Mouse (Mus musculus): ENCODE results near the gene Gm8947. TPM values are rescaled to one million over a fixed set of nuclear protein-coding genes. Genes with fewer than 3 reads are reported as not detected.
"Not testable (repeated sequence)": the region's sequence is repeated elsewhere in the genome, so short reads cannot be mapped to it uniquely, and the experiment has no call there.

Gm8947 gene
- polyA plus RNA-seq, 1 experiment from 2014 or later = not detected

DNA sequence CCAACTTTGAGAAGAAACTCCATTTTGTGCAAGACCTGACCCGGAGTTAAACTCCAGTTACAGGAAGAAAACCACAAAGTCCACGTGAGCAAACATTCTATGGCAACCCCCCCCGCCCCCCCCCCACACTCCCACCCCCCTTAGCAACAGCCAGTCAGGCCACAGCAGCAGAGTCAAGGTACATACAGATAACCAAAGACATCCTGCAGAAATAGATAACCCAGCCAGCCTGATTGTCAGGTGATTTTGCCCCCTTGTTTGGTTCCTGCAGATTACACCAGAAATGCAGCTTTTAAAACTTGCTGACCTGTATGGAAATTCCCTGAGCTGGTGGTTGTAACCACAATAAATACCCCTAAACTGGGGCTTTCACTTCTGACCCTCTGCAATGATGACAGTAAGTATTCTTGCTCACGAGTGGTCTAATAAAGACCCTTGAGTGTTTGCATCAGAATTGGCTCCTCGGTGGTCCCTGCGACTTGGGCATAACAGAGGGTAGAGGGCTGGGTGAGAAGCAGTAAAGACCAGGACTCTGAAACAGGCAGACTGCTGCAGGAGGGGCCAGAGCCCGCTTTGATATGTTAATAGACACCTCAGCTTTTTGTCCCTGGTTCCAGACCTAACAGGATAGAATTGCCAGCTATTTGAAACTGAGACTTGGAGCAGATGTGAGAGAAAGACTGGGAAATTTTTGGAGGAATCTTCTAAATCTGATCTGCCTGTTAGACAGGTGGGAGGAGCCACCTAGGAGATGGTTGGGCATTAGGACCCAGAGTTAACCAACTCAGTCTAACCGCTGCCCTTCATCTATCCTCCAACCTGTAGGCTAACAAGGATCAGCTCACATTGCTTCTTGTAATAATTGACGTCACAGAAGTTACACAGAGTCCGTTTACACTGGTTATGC lies 14.9 kb upstream of the Gm8947 start:
- Histone ChIP-seq H3K4me3 (ENCODE audit: low read depth, low read length) (peak overlapping the region; percentile 6; the same call in 1 of the 2 replicates), H3K9ac (ENCODE audit: low read depth, low read length) (peak overlapping the region; percentile 15; the same call in 1 of the 2 replicates), H3K36me3 (ENCODE audit: control insufficient read depth, insufficient read depth, low read length) (no peaks in the 10 kb centered on the region), H3K4me2 (replicated peaks; ENCODE audit: low read depth, low read length) (peak overlapping the region; percentile 37), H3K27ac (ENCODE audit: low read depth, low read length) (0 out of 2 replicates have a peak overlapping the region, but pooled peaks have one; percentile 10), H3K4me1 (replicated peaks; ENCODE audit: control insufficient read depth, insufficient read depth, low read length) (peaks cover 3% of the 10 kb centered on the region), H3K27me3 (ENCODE audit: control insufficient read depth, insufficient read depth, low read length) (no peaks in the 10 kb centered on the region), H3K9me3 (ENCODE audit: control insufficient read depth, low read length) (no peaks in the 10 kb centered on the region)
- 4% methylated on average over 10 of the region's 10 CpGs for WGBS
- ATAC-seq (ENCODE audit: low FRiP score) (peak; percentile 75), DNase-seq (ENCODE audit: low spot score) (peak; percentile 51)

DNA sequence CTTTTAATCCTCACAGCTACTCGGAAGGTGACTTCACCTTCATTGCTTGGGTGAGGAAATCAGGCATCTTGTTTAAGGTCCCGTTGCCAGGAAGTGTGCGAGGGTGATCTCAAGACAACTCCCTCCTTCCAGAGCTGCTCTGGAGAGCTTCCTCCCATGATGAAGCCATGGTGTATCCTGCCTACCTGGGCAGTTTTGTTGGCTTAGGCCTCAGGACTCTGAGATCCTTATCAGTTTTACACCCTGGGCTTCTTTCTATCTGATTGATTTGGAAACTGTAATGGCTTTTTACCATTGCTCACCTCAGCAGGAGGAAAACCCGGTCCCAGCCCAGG lies 14.3 kb upstream of the Gm8947 start:
- 0 out of 2 replicates have a peak overlapping the region, but pooled peaks have one; percentile 10 for H3K27ac ChIP-seq (ENCODE audit: low read depth, low read length)
- DNase-seq (ENCODE audit: low spot score) = no peak
- H3K9ac ChIP-seq (ENCODE audit: low read depth, low read length) = peak overlapping the region; percentile 15; the same call in 1 of the 2 replicates

DNA sequence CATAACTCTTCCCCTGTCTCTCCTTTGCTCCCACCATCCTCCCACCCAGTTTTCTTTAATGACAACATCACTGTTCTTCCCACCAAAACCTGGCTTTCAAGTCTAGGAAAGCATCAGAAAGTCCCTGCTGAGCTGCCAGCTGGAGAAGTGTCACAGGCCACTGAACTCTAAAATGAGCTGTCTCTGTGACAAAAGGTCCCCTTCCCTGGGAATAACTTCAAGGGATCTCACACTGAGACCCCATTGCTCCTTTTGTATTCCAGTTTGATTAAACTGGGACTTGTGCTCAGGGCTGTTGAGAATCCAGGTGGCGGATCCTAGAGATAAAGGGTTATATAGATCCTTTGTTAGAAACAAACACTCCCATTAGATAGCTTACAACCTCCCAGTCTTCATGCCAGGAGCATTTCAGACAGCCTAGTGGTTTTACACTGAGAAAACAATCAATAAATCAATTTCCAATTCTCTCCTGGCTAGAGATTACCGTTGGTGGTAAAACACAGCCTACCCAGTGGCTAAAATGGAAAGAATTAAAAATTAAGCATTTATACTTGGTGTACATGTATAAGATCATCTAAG lies 13.6 kb upstream of the Gm8947 start:
- no peak overlapping the region for H3K4me3 ChIP-seq (ENCODE audit: low read depth, low read length)
- H3K4me1 ChIP-seq (replicated peaks; ENCODE audit: control insufficient read depth, insufficient read depth, low read length) = peaks cover 3% of the 10 kb centered on the region
- WGBS = 15% methylated on average over 2 of the region's 2 CpGs
- no peaks in the 10 kb centered on the region for H3K36me3 ChIP-seq (ENCODE audit: control insufficient read depth, insufficient read depth, low read length)
- no peak overlapping the region for H3K4me2 ChIP-seq (replicated peaks; ENCODE audit: low read depth, low read length)
- DNase-seq (ENCODE audit: low spot score) (peak; percentile 37), ATAC-seq (ENCODE audit: low FRiP score) (peak; percentile 79)
- peak overlapping the region; percentile 59; the same call in 1 of the 2 replicates for H3K27ac ChIP-seq (ENCODE audit: low read depth, low read length)
- H3K9ac ChIP-seq (ENCODE audit: low read depth, low read length) = no peak overlapping the region
- H3K27me3 ChIP-seq (ENCODE audit: control insufficient read depth, insufficient read depth, low read length) = no peaks in the 10 kb centered on the region
- no peaks in the 10 kb centered on the region for H3K9me3 ChIP-seq (ENCODE audit: control insufficient read depth, low read length)

More for the DNA sequence above, 14.3 kb upstream of the Gm8947 start:
- Histone ChIP-seq H3K36me3 (ENCODE audit: control insufficient read depth, insufficient read depth, low read length) (no peaks in the 10 kb centered on the region), H3K4me2 (replicated peaks; ENCODE audit: low read depth, low read length) (peak overlapping the region; percentile 37), H3K4me3 (ENCODE audit: low read depth, low read length) (peak overlapping the region; percentile 6; the same call in 1 of the 2 replicates), H3K4me1 (replicated peaks; ENCODE audit: control insufficient read depth, insufficient read depth, low read length) (peaks cover 3% of the 10 kb centered on the region), H3K9me3 (ENCODE audit: control insufficient read depth, low read length) (no peaks in the 10 kb centered on the region), H3K27me3 (ENCODE audit: control insufficient read depth, insufficient read depth, low read length) (no peaks in the 10 kb centered on the region)
- WGBS = 14% methylated on average over 4 of the region's 4 CpGs
- ATAC-seq (ENCODE audit: low FRiP score) = peak; percentile 34; the same call in 1 of the 2 replicates

DNA sequence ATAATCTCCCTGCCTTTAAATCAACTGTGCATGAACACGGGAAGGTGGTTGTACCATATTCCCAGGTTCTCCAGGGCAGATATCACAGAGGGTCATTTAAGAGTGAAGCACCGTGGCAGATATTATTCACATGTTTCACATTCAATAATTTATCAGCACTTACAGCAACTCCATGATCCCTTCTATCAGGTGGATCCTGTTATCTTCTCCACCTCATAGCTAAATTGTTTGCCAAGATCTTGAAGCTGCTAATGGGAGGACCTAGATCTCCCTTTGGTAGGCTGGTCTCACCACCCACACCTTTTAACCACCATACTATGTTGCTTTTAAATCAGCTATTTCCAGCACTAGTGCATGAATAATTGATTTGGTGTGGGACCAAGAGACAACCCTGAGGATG lies 12.0 kb upstream of the Gm8947 start:
- Histone ChIP-seq H3K36me3 (ENCODE audit: control insufficient read depth, insufficient read depth, low read length) (no peaks in the 10 kb centered on the region), H3K4me3 (ENCODE audit: low read depth, low read length) (no peak overlapping the region), H3K4me1 (replicated peaks; ENCODE audit: control insufficient read depth, insufficient read depth, low read length) (peaks cover 3% of the 10 kb centered on the region), H3K9me3 (ENCODE audit: control insufficient read depth, low read length) (no peaks in the 10 kb centered on the region), H3K27ac (ENCODE audit: low read depth, low read length) (no peak overlapping the region), H3K4me2 (replicated peaks; ENCODE audit: low read depth, low read length) (no peak overlapping the region), H3K27me3 (ENCODE audit: control insufficient read depth, insufficient read depth, low read length) (no peaks in the 10 kb centered on the region), H3K9ac (ENCODE audit: low read depth, low read length) (no peak overlapping the region)
- WGBS = 85% methylated on average over 2 of the region's 2 CpGs
- no peak for DNase-seq (ENCODE audit: low spot score)
- ATAC-seq (ENCODE audit: low FRiP score) = no peak

DNA sequence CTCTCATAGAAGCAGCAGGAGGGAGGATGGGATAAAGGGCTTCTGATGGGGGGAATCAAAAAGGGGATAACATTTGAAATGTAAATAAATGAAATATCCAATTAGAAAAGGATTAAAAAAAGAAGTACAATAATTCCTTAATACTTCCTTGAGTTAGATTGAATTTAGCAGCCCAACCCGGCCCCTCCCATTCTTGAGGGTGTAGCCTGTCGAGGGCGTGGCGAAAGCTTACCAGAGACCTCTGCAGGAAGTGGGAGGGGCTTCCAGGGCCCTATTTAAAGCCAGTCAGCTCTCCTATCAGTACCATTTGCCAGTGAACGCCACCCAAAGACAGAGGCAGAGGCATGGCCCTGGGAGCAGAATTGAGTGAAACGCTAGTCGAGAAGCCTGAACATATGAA lies 9.9 kb upstream of the Gm8947 start, which contains the start of gene Gm47985:
Gene Gm47985 (plus strand): TSS at position 272 of the 400 bp plus-strand sequence.
- WGBS = no CpG with 5 or more reads among the region's 7 CpGs

DNA sequence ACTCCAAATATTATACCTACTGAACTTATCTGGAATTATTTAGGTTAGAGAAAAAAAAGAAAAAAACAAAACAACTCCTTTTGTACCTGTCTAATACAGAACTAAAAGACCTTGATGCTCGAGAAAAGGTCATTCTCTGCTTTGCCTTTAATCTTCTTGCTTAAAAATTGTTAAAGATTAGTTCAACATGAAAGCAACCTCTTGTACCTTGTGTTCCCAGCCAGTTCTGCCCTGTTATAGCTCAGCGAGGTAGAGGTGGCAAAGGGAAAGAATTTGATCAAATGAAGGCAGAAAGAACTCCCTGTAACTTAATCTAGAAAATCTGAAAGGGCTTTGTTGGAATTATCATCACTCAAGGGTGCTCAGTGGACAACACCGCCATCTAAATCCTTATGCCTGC lies 6.0 kb upstream of the Gm8947 start:
- H3K4me3 ChIP-seq (ENCODE audit: low read depth, low read length); H3K9me3 ChIP-seq (ENCODE audit: control insufficient read depth, low read length); DNase-seq (ENCODE audit: low spot score); H3K36me3 ChIP-seq (ENCODE audit: control insufficient read depth, insufficient read depth, low read length); H3K9ac ChIP-seq (ENCODE audit: low read depth, low read length); H3K4me2 ChIP-seq (replicated peaks; ENCODE audit: low read depth, low read length); H3K27ac ChIP-seq (ENCODE audit: low read depth, low read length); H3K4me1 ChIP-seq (replicated peaks; ENCODE audit: control insufficient read depth, insufficient read depth, low read length); ATAC-seq (ENCODE audit: low FRiP score); H3K27me3 ChIP-seq (ENCODE audit: control insufficient read depth, insufficient read depth, low read length): not testable (repeated sequence)
- 83% methylated on average over 3 of the region's 3 CpGs for WGBS

More for the DNA sequence above, 9.9 kb upstream of the Gm8947 start, which contains the start of gene Gm47985:
- not testable (repeated sequence) for H3K9ac ChIP-seq (ENCODE audit: low read depth, low read length); H3K4me2 ChIP-seq (replicated peaks; ENCODE audit: low read depth, low read length); H3K36me3 ChIP-seq (ENCODE audit: control insufficient read depth, insufficient read depth, low read length); H3K27ac ChIP-seq (ENCODE audit: low read depth, low read length); H3K4me1 ChIP-seq (replicated peaks; ENCODE audit: control insufficient read depth, insufficient read depth, low read length); DNase-seq (ENCODE audit: low spot score); H3K27me3 ChIP-seq (ENCODE audit: control insufficient read depth, insufficient read depth, low read length); H3K9me3 ChIP-seq (ENCODE audit: control insufficient read depth, low read length); ATAC-seq (ENCODE audit: low FRiP score); H3K4me3 ChIP-seq (ENCODE audit: low read depth, low read length)

DNA sequence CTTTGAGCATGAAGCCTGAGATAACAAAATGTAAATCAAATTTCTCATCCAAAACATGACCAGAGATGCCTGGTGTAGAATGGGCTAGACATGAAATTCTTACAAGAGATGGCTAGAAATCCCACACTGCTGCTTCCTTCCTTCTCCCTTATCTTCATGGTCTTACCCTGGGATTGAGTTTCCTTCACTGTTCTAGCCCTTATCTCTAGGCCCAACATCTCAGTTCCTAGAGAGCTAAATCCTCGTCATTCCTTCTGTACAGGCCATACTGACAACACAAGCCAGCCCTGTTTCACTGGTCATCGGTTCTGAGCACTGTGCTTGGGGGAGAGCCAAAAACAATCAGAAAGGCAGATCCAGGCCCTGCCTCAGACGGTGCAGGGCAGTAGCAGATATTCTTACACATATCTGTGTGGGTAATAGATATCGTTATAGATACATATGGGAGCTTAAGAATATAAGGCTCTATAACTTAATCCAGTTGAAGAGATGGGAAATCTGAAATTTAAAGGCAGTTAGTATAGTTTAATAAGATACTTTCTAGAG lies 5.2 kb upstream of the Gm8947 start:
- not testable (repeated sequence) for ATAC-seq (ENCODE audit: low FRiP score); H3K36me3 ChIP-seq (ENCODE audit: control insufficient read depth, insufficient read depth, low read length); H3K27me3 ChIP-seq (ENCODE audit: control insufficient read depth, insufficient read depth, low read length); H3K9ac ChIP-seq (ENCODE audit: low read depth, low read length); H3K9me3 ChIP-seq (ENCODE audit: control insufficient read depth, low read length); H3K27ac ChIP-seq (ENCODE audit: low read depth, low read length); H3K4me1 ChIP-seq (replicated peaks; ENCODE audit: control insufficient read depth, insufficient read depth, low read length); H3K4me2 ChIP-seq (replicated peaks; ENCODE audit: low read depth, low read length); DNase-seq (ENCODE audit: low spot score); H3K4me3 ChIP-seq (ENCODE audit: low read depth, low read length)
- 89% methylated on average over 4 of the region's 4 CpGs for WGBS

DNA sequence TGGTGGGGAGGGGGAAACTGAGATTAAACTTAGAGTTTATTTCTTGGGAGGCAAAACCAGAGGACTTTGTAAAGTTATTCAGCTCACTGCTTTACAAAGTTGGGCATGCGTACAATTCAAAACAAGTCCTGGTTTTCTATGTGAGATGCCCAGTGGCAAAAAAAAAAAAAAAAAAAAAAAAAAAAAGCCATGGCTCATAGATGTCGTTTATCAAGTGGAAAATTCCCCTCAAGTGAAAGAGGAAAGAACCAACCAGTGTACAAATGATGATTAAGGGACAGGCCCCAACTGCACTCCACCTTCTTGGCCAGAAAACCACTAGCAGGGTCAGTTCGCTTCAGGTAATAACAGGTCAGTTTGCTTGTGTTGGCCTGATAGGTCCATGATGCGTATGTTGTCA lies 3.7 kb upstream of the Gm8947 start:
- ATAC-seq (ENCODE audit: low FRiP score) (no peak), DNase-seq (ENCODE audit: low spot score) (no peak)
- Histone ChIP-seq H3K27ac (ENCODE audit: low read depth, low read length) (no peak overlapping the region), H3K9me3 (ENCODE audit: control insufficient read depth, low read length) (no peaks in the 10 kb centered on the region), H3K27me3 (ENCODE audit: control insufficient read depth, insufficient read depth, low read length) (no peaks in the 10 kb centered on the region), H3K4me2 (replicated peaks; ENCODE audit: low read depth, low read length) (no peak overlapping the region), H3K4me3 (ENCODE audit: low read depth, low read length) (no peak overlapping the region), H3K9ac (ENCODE audit: low read depth, low read length) (no peak overlapping the region), H3K36me3 (ENCODE audit: control insufficient read depth, insufficient read depth, low read length) (no peaks in the 10 kb centered on the region), H3K4me1 (replicated peaks; ENCODE audit: control insufficient read depth, insufficient read depth, low read length) (no peaks in the 10 kb centered on the region)
- WGBS = 91% methylated on average over 4 of the region's 4 CpGs
